Mouse (Mus musculus) hindbrain, embryonic 10.5 days (tissue): Measurements from ENCODE around the gene Zfp870. TPM values are rescaled to one million over a fixed set of nuclear protein-coding genes. Genes with fewer than 3 reads are reported as not detected.
"Not testable (repeated sequence)": the region's sequence is repeated elsewhere in the genome, so short reads cannot be mapped to it uniquely, and the experiment has no call there.

Source experiments
- DNase-seq: peaks from one replicate; pipeline ENCODE4 v3.0.0-alpha.2; 2017; ENCODE audit warnings: low spot score
- H3K27ac ChIP-seq: fragments of 300-500 bp; sonication (generic); 2 replicates; pipeline ENCODE4 v1.5.1; 2016; ENCODE audit warnings: mild to moderate bottlenecking, moderate library complexity
- H3K27me3 ChIP-seq: fragments of 300-500 bp; sonication (generic); 2 replicates; pipeline ENCODE4 v1.6.1; 2016; ENCODE audit warnings: mild to moderate bottlenecking; ENCODE audit not compliant: poor library complexity, insufficient read depth, severe bottlenecking
- H3K36me3 ChIP-seq: fragments of 300-500 bp; sonication (generic); 2 replicates; pipeline ENCODE4 v1.6.1; 2016; ENCODE audit warnings: mild to moderate bottlenecking, moderate library complexity
- H3K4me1 ChIP-seq: fragments of 300-500 bp; sonication (generic); replicated peaks from 2 replicates; pipeline ENCODE4 v1.6.1; 2016; ENCODE audit warnings: mild to moderate bottlenecking
- H3K4me3 ChIP-seq: fragments of 300-500 bp; sonication (generic); 2 replicates; pipeline ENCODE4 v1.5.1; 2016; ENCODE audit warnings: mild to moderate bottlenecking, moderate library complexity
- H3K9me3 ChIP-seq: fragments of 300-500 bp; sonication (generic); 2 replicates; pipeline ENCODE4 v1.6.1; 2016; ENCODE audit warnings: mild to moderate bottlenecking, moderate library complexity
- WGBS: fragments of 180-500 bp; shearing (Covaris S2); methylation state at CpG from one replicate; pipeline ENCODE4 v1.1.7; 2016; 5-methylcytosine and 5-hydroxymethylcytosine counted together
- polyA plus RNA-seq: library from polyadenylated mRNA; unstranded; fragments of >200 nt; fragmentation: Nextera tagmentation; extraction: Ambion mirVana; gene quantifications from 2 replicates; pipeline ENCODE4 v1.2.1, GENCODE M21; 2016

Gene Zfp870
- polyA plus RNA-seq, 1 experiment from 2014 or later, result 6.9 TPM

GRCm38 (mm10) chr17:32895421-32895820 lies 4.0 kb upstream of the Zfp870 start:
- H3K36me3 ChIP-seq, result no peaks in the 10 kb centered on the region
- H3K4me3 ChIP-seq, result no peak overlapping the region
- peaks cover 5% of the 10 kb centered on the region for H3K4me1 ChIP-seq
- H3K27me3 ChIP-seq, result no peaks in the 10 kb centered on the region
- DNase-seq, result no peak
- H3K9me3 ChIP-seq, result no peaks in the 10 kb centered on the region
- no peak overlapping the region for H3K27ac ChIP-seq
- WGBS, result 93% methylated on average over 4 of the region's 4 CpGs

GRCm38 (mm10) chr17:32893901-32894300 lies 2.5 kb upstream of the Zfp870 start:
- Histone ChIP-seq H3K27ac (no peak overlapping the region), H3K4me1 (peaks cover 16% of the 10 kb centered on the region), H3K4me3 (no peak overlapping the region), H3K9me3 (no peaks in the 10 kb centered on the region), H3K36me3 (no peaks in the 10 kb centered on the region), H3K27me3 (no peaks in the 10 kb centered on the region)
- DNase-seq, result no peak
- 81% methylated on average over 3 of the region's 3 CpGs for WGBS

GRCm38 (mm10) chr17:32890852-32891238 lies 597 bp downstream of the Zfp870 start:
- peak overlapping the region; percentile 82 for H3K4me3 ChIP-seq
- peaks cover 23% of the 10 kb centered on the region for H3K36me3 ChIP-seq
- DNase-seq, result no peak
- no peaks in the 10 kb centered on the region for H3K9me3 ChIP-seq
- peak overlapping the region; percentile 92 for H3K27ac ChIP-seq
- H3K4me1 ChIP-seq, result peaks cover 16% of the 10 kb centered on the region
- H3K27me3 ChIP-seq, result no peaks in the 10 kb centered on the region
- WGBS, result 6% methylated on average over 11 of the region's 11 CpGs

- Histone ChIP-seq H3K9me3 (no peaks in the 10 kb centered on the region), H3K36me3 (peaks cover 35% of the 10 kb centered on the region), H3K27me3 (no peaks in the 10 kb centered on the region), H3K27ac (no peak overlapping the region), H3K4me1 (peaks cover 16% of the 10 kb centered on the region), H3K4me3 (no peak overlapping the region)
- no peak for DNase-seq
- 93% methylated on average over 6 of the region's 6 CpGs for WGBS
Measured at GRCm38 (mm10) chr17:32889611-32890010, 1.8 kb downstream of the Zfp870 start.

- 93% methylated on average over 14 of the region's 14 CpGs for WGBS
- Histone ChIP-seq H3K27me3 (peaks cover 13% of the 10 kb centered on the region; the same call in 1 of the 2 replicates), H3K27ac (no peak overlapping the region), H3K36me3 (peaks cover 69% of the 10 kb centered on the region), H3K4me3 (no peak overlapping the region), H3K4me1 (peaks cover 4% of the 10 kb centered on the region; the same call in 1 of the 2 replicates), H3K9me3 (no peaks in the 10 kb centered on the region)
- DNase-seq, result no peak
Measured at GRCm38 (mm10) chr17:32880320-32881218, 10.9 kb downstream of the Zfp870 start.

DNA sequence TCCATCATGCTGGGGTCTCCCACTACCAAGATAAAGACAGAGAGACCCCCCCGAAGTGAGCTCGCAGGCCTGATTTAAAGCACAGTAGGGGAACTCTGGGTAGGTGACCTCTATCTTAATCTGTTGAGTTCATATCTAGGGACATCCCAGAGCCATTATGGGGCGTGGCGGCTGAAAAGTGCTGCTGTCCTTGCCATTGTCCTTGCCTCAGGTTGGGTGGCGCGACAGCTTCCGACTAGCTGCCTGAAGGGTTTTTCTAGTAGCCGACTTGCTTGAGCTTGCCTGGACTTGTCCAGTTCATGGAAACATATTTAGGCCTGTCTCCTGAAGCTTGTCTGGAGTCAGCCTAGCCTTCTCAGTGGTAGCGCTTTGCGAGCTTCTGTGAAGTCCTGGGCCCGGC lies 12.7 kb downstream of the Zfp870 start:
- peaks cover 51% of the 10 kb centered on the region for H3K36me3 ChIP-seq
- 94% methylated on average over 11 of the region's 11 CpGs for WGBS

DNA sequence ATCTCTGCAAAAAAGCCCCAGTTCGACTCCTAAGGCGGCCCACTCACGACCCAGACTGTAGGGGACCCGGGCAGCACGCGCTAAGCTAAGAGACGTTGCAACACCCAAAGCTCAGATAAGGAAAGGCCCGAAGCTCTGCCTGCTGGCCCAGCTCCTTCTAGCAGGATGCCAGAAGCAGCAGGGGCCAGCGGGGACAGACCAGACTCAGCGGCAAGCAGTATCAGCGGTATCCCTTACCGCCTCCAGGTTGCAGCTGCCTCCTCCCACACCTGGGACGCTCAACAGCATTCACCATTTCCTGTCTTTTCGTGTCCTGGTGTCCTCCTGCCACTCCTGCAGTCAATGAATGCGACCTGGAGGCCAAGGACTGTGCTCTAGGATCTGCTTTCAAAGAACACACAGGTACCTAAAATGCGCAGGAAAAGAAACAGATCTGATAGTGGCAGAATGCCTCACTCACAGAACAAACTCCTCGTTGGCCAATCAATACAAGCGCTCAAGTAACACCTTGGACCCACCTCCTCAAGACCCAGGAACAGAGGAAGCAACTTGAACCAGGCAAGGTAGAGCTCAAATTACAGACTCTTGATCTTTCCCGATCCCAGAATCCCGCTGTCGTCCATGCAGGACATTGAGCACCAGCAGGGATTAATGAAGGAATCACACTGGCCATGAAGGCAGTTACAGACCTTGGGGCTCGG lies 13.8 kb downstream of the Zfp870 start:
- Histone ChIP-seq H3K36me3 (peaks cover 40% of the 10 kb centered on the region), H3K4me1 (peaks cover 4% of the 10 kb centered on the region; the same call in 1 of the 2 replicates), H3K27me3 (peaks cover 13% of the 10 kb centered on the region; the same call in 1 of the 2 replicates), H3K27ac (no peak overlapping the region; the same call in 1 of the 2 replicates), H3K4me3 (0 out of 2 replicates have a peak overlapping the region, but pooled peaks have one; percentile 11), H3K9me3 (no peaks in the 10 kb centered on the region)
- DNase-seq, result no peak
- 13% methylated on average over 22 of the region's 22 CpGs for WGBS

More for the DNA sequence above, 12.7 kb downstream of the Zfp870 start:
- Histone ChIP-seq H3K27ac (no peak overlapping the region), H3K9me3 (no peaks in the 10 kb centered on the region), H3K4me3 (no peak overlapping the region), H3K4me1 (peaks cover 4% of the 10 kb centered on the region; the same call in 1 of the 2 replicates), H3K27me3 (peaks cover 13% of the 10 kb centered on the region; the same call in 1 of the 2 replicates)
- DNase-seq, result no peak

DNA sequence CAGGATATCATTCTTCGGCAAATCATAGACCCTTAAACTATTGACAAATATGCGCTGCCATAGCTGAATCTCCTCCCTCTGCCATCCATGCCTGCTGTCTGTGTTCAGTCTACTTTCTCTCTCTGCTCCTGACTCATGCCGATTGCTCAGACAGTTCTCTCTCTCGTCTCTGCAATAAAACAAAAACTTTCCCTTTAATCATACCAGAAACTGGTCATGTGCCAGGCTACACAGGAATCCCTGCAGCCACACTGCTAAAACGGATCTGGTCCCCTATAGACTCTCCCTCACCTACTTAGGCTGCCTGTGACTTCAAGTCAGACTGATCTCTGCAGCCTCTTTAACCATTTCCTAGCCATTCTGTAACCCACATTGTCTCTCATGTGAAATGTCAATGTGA lies 18.7 kb downstream of the Zfp870 start:
- H3K27me3 ChIP-seq, result peaks cover 13% of the 10 kb centered on the region; the same call in 1 of the 2 replicates
- no peak overlapping the region for H3K27ac ChIP-seq
- no peak overlapping the region for H3K4me3 ChIP-seq
- WGBS, result 77% methylated on average over 5 of the region's 5 CpGs
- 0 out of 2 replicates have a peak, but pooled peaks cover 2% of the 10 kb centered on the region for H3K9me3 ChIP-seq
- H3K36me3 ChIP-seq, result no peaks in the 10 kb centered on the region
- DNase-seq, result no peak
- H3K4me1 ChIP-seq, result peaks cover 4% of the 10 kb centered on the region; the same call in 1 of the 2 replicates

DNA sequence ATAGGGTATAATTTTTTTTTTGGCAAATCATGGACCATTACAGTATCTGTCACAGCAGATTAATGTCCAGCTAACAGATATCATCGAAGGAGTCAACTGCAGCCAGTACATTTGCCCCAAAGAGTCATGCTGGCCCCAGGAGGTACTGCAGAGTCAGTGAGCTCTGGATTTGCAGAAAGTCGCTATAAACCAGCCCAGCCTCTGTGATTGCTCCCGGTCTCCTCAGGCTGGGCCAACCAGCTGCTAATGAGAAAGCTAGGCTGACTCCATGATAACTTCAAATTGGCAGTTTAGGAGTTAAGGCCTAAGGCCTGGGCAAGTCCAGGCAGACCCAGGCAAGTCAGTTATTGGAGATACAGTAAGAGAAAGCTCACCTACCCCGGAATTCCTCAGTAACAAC lies 19.4 kb downstream of the Zfp870 start:
- no peaks in the 10 kb centered on the region for H3K4me1 ChIP-seq
- 85% methylated on average over 4 of the region's 4 CpGs for WGBS

GRCm38 (mm10) chr17:32871483-32871882 lies 20.0 kb downstream of the Zfp870 start:
- Histone ChIP-seq H3K27ac (no peak overlapping the region), H3K27me3 (peaks cover 2% of the 10 kb centered on the region; the same call in 1 of the 2 replicates), H3K9me3 (0 out of 2 replicates have a peak, but pooled peaks cover 2% of the 10 kb centered on the region), H3K4me1 (no peaks in the 10 kb centered on the region), H3K4me3 (no peak overlapping the region), H3K36me3 (no peaks in the 10 kb centered on the region)
- WGBS, result 92% methylated on average over 1 of the region's 1 CpGs
- no peak for DNase-seq

More for the DNA sequence above, 19.4 kb downstream of the Zfp870 start:
- DNase-seq, result no peak
- H3K27me3 ChIP-seq, result peaks cover 8% of the 10 kb centered on the region; the same call in 1 of the 2 replicates
- no peak overlapping the region for H3K27ac ChIP-seq
- H3K9me3 ChIP-seq, result 0 out of 2 replicates have a peak, but pooled peaks cover 2% of the 10 kb centered on the region
- no peaks in the 10 kb centered on the region for H3K36me3 ChIP-seq
- H3K4me3 ChIP-seq, result no peak overlapping the region

DNA sequence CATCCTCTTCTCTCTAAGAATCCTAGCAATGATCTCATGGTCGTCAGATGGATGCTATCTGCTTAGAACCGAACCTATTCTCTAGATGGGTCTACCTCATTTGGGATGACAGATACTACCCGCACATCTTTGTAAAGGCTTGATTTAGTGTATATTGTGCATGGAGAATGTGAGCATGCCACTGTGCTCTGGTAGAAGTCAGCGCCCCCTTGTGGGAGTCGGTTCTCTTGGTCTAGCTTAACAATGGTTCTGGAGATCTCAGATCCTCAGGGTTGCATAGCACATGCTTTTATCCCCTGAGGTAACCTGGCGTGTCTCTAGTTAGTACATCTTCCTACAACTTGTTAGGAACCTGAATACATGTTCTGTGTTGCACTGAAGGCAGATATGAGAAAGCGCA lies 24.2 kb downstream of the Zfp870 start:
- H3K27me3 ChIP-seq, DNase-seq, H3K4me3 ChIP-seq, H3K9me3 ChIP-seq, H3K4me1 ChIP-seq, H3K27ac ChIP-seq, H3K36me3 ChIP-seq: not testable (repeated sequence)
- 60% methylated on average over 5 of the region's 7 CpGs for whole genome bisulfite sequencing

DNA sequence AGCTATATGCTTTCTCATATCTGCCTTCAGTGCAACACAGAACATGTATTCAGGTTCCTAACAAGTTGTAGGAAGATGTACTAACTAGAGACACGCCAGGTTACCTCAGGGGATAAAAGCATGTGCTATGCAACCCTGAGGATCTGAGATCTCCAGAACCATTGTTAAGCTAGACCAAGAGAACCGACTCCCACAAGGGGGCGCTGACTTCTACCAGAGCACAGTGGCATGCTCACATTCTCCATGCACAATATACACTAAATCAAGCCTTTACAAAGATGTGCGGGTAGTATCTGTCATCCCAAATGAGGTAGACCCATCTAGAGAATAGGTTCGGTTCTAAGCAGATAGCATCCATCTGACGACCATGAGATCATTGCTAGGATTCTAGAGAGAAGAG lies 34.7 kb downstream of the Zfp870 start:
- not testable (repeated sequence) for H3K4me1 ChIP-seq, DNase-seq, H3K27me3 ChIP-seq, H3K9me3 ChIP-seq, H3K36me3 ChIP-seq, H3K27ac ChIP-seq, H3K4me3 ChIP-seq
- WGBS, result 74% methylated on average over 4 of the region's 6 CpGs
